Mouse (Mus musculus) MN1 (cell line): ENCODE data around the gene Gas2.
A peak's percentile ranks its signal among the peaks of the same experiment; 100 is the strongest.

Experiments used
- DNase-seq: peaks from one replicate; pipeline ENCODE4 v3.0.0-alpha.2; 2016; ENCODE audit warnings: low spot score

Gas2 gene

GRCm38 (mm10) chr7:51967581-51967980 is 105.8 kb downstream of the Gas2 start:
- no peak for DNase-seq

GRCm38 (mm10) chr7:51969379-51969778 is 107.6 kb downstream of the Gas2 start:
- no peak for DNase-seq

- DNase-seq, result peak; percentile 30
These were observed 110.5 kb downstream of the Gas2 start for GRCm38 (mm10) chr7:51972252-51972855.

- DNase-seq, result no peak
These were observed 111.3 kb downstream of the Gas2 start for GRCm38 (mm10) chr7:51973091-51973490.

- DNase-seq, result no peak
These were observed 111.7 kb downstream of the Gas2 start for GRCm38 (mm10) chr7:51973526-51973925.

- DNase-seq, result no peak
These were observed 113.4 kb downstream of the Gas2 start for GRCm38 (mm10) chr7:51975181-51975580.

- DNase-seq, result no peak
These were observed 117.5 kb downstream of the Gas2 start for GRCm38 (mm10) chr7:51979271-51979670.

GRCm38 (mm10) chr7:51982303-51982702 is 120.5 kb downstream of the Gas2 start:
- no peak for DNase-seq

GRCm38 (mm10) chr7:51985763-51986162 is 123.9 kb downstream of the Gas2 start:
- no peak for DNase-seq

- no peak for DNase-seq
These were observed 125.1 kb downstream of the Gas2 start for GRCm38 (mm10) chr7:51986909-51987308.

GRCm38 (mm10) chr7:51991020-51991419 is 129.2 kb downstream of the Gas2 start:
- no peak for DNase-seq

- no peak for DNase-seq
These were observed 143.9 kb downstream of the Gas2 start, which contains the start of gene Svip for GRCm38 (mm10) chr7:52005511-52006295. Gene Svip, minus strand, starts transcription at chr7:52006018.

GRCm38 (mm10) chr7:52006296-52006630 is 144.4 kb downstream of the Gas2 start:
- DNase-seq, result no peak

GRCm38 (mm10) chr7:52007138-52007537 is 145.3 kb downstream of the Gas2 start:
- no peak for DNase-seq

- DNase-seq, result no peak
These were observed 151.6 kb downstream of the Gas2 start for GRCm38 (mm10) chr7:52013457-52013856.

- DNase-seq, result no peak
These were observed 153.4 kb downstream of the Gas2 start for GRCm38 (mm10) chr7:52015180-52015579.

GRCm38 (mm10) chr7:52015628-52016027 is 153.8 kb downstream of the Gas2 start, which contains the start of gene 1700015G11Rik:
Gene 1700015G11Rik, minus strand, starts transcription at chr7:52015728.
- DNase-seq, result no peak

GRCm38 (mm10) chr7:52022039-52022438 is 160.2 kb downstream of the Gas2 start:
- DNase-seq, result no peak

- no peak for DNase-seq
These were observed 162.3 kb downstream of the Gas2 start for GRCm38 (mm10) chr7:52024050-52024626.

- peak; percentile 10 for DNase-seq
These were observed 176.1 kb downstream of the Gas2 start for GRCm38 (mm10) chr7:52037600-52038582.
